ENCODE assay signal across 8 mouse cellular contexts in the genomic region with DNA sequence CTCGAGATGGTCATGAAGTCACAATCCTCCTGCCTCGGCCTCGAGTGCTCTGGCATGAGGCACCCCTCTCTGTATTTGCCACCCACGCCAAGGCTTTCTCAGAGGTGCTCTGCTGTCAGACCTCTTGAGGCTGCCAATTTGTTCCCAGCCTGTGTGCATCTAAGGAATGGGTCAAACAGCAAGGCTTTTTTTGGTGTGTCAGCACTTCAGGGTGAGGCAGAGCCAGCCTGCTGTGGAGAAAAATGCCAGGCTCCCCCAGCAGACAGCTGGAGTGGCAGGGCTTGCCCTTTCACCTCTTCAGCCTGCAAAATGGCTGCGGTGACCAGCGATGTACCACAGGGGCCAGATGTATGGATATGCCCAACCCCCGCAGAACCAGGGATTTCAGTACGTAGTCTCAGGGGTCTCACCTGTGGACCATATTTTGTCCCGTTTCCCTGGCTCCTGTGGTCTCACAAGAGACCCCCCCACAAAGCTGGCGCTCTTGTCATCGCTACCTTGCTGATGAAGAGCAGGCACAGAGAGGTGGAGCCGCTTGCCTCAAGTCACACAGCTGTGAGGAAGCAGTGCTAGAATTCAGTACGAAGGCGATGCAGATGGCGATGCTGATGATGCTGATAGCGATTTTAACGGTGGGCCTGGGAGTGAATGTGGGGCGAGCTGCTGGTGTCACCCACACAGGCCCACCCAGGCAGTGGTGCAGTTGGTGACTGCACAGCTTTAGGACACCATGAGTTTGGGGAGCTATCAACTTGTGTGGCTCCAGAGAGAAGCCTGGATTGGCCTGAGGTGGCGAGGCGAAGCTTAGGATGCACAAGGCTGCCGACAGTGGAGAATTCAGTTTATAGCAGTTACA. TPM values are rescaled to one million over a fixed set of nuclear protein-coding genes. Genes with fewer than 3 reads are reported as not detected.
DNase-seq lines count a peak whose midpoint lies in the region; ATAC-seq and TF ChIP-seq lines count a peak whose summit lies in the region.

No protein-coding gene starts in this region.

- H3K4me2 ChIP-seq in liver, embryonic 15.5 days, result peak overlapping the region; percentile 23; the same call in 1 of the 2 replicates

- WGBS in spleen, adult 2 months, result 61% methylated on average over 21 of the region's 21 CpGs
- WGBS in liver, embryonic 15.5 days (ENCODE audit: insufficient replicate concordance), result 54% methylated on average over 21 of the region's 21 CpGs

- no peak for ATAC-seq in liver, embryonic 15.5 days (ENCODE audit: insufficient read depth)

- H3K4me3 ChIP-seq in spleen, adult 2 months (ENCODE audit: extremely low read depth, insufficient read depth, insufficient read length), result no peak overlapping the region; the same call in 1 of the 2 replicates
- no peak overlapping the region for H3K4me3 ChIP-seq in liver, embryonic 15.5 days (replicated peaks)

- peak overlapping the region; percentile 74 for H3K27ac ChIP-seq in spleen, adult 2 months (ENCODE audit: insufficient read depth, low read length)
- H3K27ac ChIP-seq in liver, embryonic 15.5 days (replicated peaks), result no peak overlapping the region; the same call in 1 of the 2 replicates

- H3K9ac ChIP-seq in liver, embryonic 15.5 days, result no peak overlapping the region

- DNase-seq in heart, adult 11 months, result peak; percentile 93
- DNase-seq in heart, postnatal 25 days (ENCODE audit: low spot score), result no peak
- DNase-seq in spleen, adult 2 months (ENCODE audit: low read depth in 1 of 2, low spot score in 2 of 2), result no peak
- no peak for DNase-seq in spleen, postnatal 4 days (ENCODE audit: low spot score in 2 of 2)
- DNase-seq in yolk sac, embryonic 10.5 days (ENCODE audit: low spot score), result no peak
- no peak for DNase-seq in adrenal gland, postnatal 10 days
- DNase-seq in spleen, postnatal 36 days (ENCODE audit: low spot score in 2 of 2), result no peak

- H3K4me1 ChIP-seq in spleen, adult 2 months (ENCODE audit: control insufficient read depth, insufficient read depth, insufficient read length), result peaks cover 78% of the 10 kb centered on the region
- peaks cover 16% of the 10 kb centered on the region for H3K4me1 ChIP-seq in liver, embryonic 15.5 days (replicated peaks)

- intact Hi-C loops in heart, postnatal 25 days (cut with DNase I), result loop anchor here (2.0 kb wide), 1 partner anchor 15 kb away; the partner anchor contains the start of gene Irf8

- no peak for TF ChIP-seq CTCF in spleen, adult 2 months (IDR thresholded peaks at IDR 0.05; ENCODE audit: extremely low read depth, insufficient read depth, insufficient read length, insufficient replicate concordance)

- H3K27me3 ChIP-seq in spleen, adult 2 months (ENCODE audit: control insufficient read depth, insufficient read depth, low read length), result no peaks in the 10 kb centered on the region
- no peaks in the 10 kb centered on the region for H3K27me3 ChIP-seq in liver, embryonic 15.5 days

- peaks cover 83% of the 10 kb centered on the region for H3K36me3 ChIP-seq in spleen, adult 2 months (ENCODE audit: control insufficient read depth, insufficient read depth, low read length)
- H3K36me3 ChIP-seq in liver, embryonic 15.5 days (replicated peaks), result no peaks in the 10 kb centered on the region

- no peak for TF ChIP-seq POLR2A in spleen, adult 2 months (IDR thresholded peaks at IDR 0.05; ENCODE audit: low read depth, low read length)

- H3K9me3 ChIP-seq in liver, embryonic 15.5 days (replicated peaks), result no peaks in the 10 kb centered on the region

RNA-seq across cellular contexts. Expression of gene Irf8, which starts 15.3 kb away (rescaled TPM):
- 1 to 10 TPM; 3.2 to 4.5 TPM for total RNA-seq in heart, postnatal 25 days (2021)
- 255 and 267 TPM in 2 replicates for polyA plus RNA-seq in spleen, adult 2 months (2012; rRNA removed)
- polyA plus RNA-seq in liver, embryonic 15.5 days (2015; fragmentation: Nextera tagmentation; extraction: Ambion mirVana), result 17.4 and 18.8 TPM in 2 replicates
- 10 to 100 TPM; 18.9 to 21.8 TPM for total RNA-seq in adrenal gland, postnatal 10 days (2021)
